Mouse (Mus musculus): ENCODE measurements around the gene Gnb3.

The Gnb3 gene

DNA sequence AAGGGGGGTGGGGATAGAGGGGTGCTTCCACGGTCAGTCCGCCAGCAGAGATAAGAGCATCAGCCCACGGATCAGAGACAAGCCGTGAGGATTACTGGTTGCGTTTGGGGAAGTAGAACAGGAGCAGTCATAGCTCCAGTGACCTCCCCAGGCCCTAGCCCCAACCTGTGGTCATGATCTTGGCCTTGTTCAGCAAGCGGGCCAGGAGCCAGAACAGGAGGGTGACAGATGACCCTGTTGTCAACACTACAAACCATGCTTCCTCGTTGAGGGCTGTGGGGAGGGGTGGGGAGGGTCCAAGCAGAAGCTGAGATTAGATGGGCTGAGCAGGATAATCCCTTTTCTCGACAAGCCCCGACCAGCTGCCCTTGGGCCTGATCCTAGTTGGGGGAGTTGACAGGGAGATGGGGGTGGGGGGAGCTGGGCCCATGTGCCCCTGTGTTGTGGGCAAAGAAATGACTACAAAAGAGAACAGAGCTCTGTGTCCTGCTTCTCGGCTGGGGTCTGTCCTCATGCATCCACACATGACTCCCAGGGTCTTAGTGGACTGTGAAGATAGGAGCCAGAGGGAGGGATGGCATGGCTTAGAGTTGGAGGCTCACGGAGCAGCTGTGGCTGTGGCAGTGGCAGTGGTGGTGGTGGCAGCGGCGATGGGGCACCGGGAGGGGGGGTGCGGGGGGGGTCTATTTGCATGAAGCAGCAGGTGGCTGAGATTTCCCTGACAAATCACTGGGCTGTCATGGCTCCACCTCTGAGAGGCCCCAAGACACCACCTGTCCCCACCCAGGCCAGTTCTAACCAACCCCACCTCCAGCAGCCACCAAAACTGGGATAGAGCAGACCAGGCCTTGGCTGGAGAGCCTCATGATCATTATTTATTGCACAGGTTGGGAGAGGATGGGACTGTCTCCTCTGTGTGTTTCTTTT is at the start of gene Gnb3:
TSS of gene Gnb3 (minus strand) at position 35 of the 927 bp plus-strand sequence.
- DNase-seq (ENCODE audit: low spot score in 2 of 2), result no peak

- DNase-seq (ENCODE audit: low spot score in 2 of 2), result no peak
These were observed 48.6 kb upstream of the Gnb3 start for GRCm38 (mm10) chr6:124888555-124889125.

GRCm38 (mm10) chr6:124887986-124888385 is 47.9 kb upstream of the Gnb3 start, which contains the start of gene Cd4:
Cd4 (minus strand) TSS chr6:124888221.
- DNase-seq (ENCODE audit: low spot score in 2 of 2), result no peak

GRCm38 (mm10) chr6:124885956-124886381 is 45.9 kb upstream of the Gnb3 start:
- DNase-seq (ENCODE audit: low spot score in 2 of 2), result no peak

- DNase-seq (ENCODE audit: low spot score in 2 of 2), result no peak
These were observed 44.8 kb upstream of the Gnb3 start for GRCm38 (mm10) chr6:124884714-124885500.

- DNase-seq (ENCODE audit: low spot score in 2 of 2), result no peak
These were observed 43.3 kb upstream of the Gnb3 start for GRCm38 (mm10) chr6:124883351-124883750.

GRCm38 (mm10) chr6:124881821-124882220 is 41.7 kb upstream of the Gnb3 start:
- no peak for DNase-seq (ENCODE audit: low spot score in 2 of 2)

- DNase-seq (ENCODE audit: low spot score in 2 of 2), result no peak
These were observed 39.3 kb upstream of the Gnb3 start for GRCm38 (mm10) chr6:124879390-124879789.

- no peak for DNase-seq (ENCODE audit: low spot score in 2 of 2)
These were observed 34.3 kb upstream of the Gnb3 start for GRCm38 (mm10) chr6:124874348-124874747.

- DNase-seq (ENCODE audit: low spot score in 2 of 2), result no peak
These were observed 26.5 kb upstream of the Gnb3 start for GRCm38 (mm10) chr6:124866560-124866959.

DNA sequence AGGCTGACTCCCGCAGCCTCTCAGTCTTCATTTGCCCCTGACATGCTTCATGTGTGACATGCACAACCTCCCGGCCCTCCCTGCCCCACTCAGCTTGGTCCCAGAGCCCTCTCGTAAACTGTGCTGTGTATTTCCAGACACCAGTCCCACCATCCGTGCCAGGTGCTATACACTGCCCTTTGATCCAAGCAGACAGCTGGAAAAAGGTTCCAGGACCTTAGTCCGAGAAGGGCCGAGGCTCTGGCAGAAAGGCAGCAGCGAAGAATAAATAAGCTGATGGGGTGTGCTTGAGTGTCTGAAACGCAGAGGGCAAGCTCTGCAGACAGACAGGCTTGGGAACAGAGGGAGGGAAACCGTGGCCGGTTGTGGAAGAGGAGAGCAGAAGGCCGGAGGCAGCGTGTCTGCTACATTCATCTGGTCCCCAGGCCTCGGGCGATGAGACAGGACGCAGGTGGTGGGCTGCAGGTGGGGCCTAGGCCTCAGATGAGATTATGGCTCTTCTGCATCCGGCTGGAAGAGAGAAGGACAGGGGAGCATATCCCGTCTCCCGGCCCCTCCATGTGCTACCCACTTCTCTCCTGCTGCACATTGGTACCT is 25.8 kb upstream of the Gnb3 start:
- DNase-seq (ENCODE audit: low spot score in 2 of 2), result no peak

DNA sequence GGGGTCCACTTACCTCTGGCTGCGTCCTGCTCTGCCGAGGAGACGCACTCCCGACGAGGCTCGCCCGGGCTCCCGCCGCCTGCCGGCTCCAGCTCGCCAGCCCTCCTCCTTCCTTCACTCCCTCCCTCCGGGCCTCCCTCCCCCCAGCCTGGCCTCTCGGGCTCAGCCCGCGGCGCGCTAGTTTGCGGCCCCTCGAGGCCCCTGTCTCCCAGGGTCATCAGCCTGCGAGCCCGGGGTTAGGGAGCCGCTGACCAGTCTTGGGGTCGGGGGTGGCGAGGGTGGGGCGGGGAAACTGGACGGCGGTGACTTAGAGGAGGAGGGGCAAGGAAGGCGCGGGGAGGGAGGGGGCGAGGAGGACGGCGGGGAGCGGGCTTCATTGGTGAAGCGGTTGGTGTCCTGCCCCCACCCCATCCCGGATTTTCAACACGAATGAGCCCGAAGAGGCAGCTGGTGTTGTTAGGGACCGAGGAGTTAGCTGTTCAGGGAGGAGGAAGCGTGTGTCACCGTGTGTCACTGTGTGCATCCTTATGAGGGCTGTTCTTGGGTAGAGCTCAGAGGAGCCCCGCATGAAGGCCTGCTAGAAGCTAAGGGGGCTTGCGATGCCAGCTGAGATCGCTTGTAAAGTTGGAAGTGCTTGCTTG is 23.7 kb upstream of the Gnb3 start, which contains the start of gene Gpr162:
TSS of gene Gpr162 (minus strand) at position 326 of the 641 bp plus-strand sequence.
- DNase-seq (ENCODE audit: low spot score in 2 of 2), result peak in 1 of 2 experiments; percentile 62

- DNase-seq (ENCODE audit: low spot score in 2 of 2), result no peak
These were observed 23.1 kb upstream of the Gnb3 start for GRCm38 (mm10) chr6:124863125-124863657.

DNA sequence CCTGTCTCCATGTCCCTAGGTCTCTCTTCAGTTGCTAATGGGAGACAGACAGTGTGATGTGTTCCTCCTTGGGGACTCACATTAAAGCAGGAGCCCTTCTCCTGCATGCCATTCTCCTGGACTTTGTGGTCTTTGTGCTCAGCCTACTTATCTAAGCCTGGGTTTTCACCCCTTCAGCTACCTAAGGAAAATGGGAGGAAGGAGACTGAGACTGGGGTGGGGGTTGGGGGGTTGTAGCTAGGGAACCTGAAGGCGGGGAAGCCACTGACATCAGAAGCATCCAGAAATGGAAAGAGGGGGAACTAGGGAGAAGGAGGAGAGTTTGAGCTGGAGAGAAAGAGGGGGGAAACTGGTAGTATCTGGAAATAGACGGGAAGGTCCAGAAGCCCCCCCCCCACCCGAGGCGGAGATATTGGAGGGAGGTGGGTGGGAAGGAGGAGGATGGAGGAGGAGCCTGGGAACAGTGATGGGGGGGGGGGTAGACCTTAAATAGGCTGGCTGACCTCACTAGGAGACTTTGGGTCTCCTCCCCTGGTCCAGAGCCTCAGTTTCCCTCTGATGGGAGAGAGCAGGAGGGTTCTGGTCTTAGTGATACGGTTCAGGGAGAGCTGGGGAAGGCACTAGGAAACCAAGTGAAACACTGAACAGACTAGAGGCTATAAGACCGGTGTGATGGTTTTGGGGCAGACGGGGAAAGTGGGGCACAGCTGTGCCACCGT is 22.5 kb upstream of the Gnb3 start:
- no peak for DNase-seq (ENCODE audit: low spot score in 2 of 2)

DNA sequence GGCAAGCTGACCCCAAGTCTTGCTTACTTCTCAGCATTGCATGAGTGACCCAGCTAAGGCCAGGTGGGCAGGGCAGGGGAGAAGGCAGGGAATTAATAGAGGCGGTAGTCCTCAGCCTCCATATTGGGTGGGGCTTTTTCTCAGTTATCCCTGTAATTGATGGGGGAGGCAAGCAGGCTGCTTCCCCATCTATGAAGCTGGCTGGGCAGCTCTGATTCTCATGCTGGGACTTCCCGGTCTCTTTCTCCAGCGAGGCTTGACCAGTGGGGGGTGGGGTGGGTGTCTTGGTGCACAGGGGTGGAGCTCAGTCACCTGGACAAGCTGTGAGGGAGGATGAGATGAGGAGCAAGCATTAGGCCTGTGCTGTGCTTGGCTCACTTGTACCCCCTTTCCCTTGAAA is 21.7 kb upstream of the Gnb3 start:
- DNase-seq (ENCODE audit: low spot score in 2 of 2), result no peak

- no peak for DNase-seq (ENCODE audit: low spot score in 2 of 2)
These were observed 21.2 kb upstream of the Gnb3 start for GRCm38 (mm10) chr6:124861266-124861665.

- DNase-seq (ENCODE audit: low spot score in 2 of 2), result no peak
These were observed 20.4 kb upstream of the Gnb3 start for GRCm38 (mm10) chr6:124860511-124860910.

DNA sequence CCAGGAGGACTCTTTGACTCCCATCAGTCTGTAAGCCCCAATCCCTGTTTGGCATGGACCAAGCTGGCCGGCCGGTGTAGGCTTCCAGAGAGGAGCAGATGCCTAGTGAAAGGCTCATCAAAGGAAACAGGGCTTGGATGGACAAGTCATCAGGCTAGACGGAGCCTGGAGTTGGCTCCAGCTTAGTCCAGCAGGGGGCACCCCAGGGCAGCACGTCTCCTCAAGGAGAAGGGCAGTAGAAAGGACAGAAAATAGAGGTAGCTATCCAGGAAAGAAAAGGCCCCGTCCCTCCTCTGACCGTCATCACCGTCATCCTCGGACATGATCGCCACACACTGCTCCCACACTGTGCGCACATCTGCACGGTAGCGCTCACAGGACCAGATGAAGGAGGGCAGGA is 19.6 kb upstream of the Gnb3 start:
- peak; percentile 76 to 90 for DNase-seq (ENCODE audit: low spot score in 2 of 2)

DNA sequence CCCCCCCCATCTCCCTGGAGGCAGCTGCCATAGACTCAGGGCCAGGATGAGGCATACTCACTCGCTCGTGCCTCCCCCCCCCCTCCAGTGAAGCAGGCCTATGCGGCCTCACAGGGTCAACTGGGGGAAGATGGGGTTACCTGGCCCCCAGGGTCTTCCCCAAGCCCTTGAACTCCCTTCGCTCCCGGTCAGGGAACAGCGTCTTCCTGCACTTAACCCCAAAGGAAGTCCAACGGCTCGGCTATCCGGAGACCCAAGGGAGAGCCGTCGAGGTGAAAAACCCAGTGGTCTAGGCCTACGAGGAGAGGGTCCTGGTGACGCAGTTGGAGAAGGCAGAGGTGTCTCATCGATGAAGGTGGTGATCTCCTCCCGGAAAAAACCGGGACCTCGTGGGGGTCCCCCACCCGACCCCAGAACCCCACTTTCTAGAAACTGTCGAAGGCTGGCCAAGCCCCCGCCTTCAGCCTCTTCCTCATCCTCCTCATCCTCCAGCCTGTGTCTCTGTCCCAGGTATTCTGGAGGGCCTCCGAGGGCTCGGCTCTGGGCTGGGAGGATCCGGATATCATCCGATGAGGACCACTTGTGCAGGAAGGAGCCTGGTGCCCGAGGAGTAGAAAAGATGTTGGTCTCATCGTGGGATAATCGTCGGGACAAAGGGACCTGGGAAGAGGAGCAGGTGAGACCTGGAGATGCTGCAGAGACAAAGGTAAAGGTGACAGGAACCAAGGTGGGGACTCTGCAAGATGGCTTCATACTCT is 18.7 kb upstream of the Gnb3 start:
- no peak for DNase-seq (ENCODE audit: low spot score in 2 of 2)

All from urinary bladder, postnatal 4 days (tissue).